ENCODE assay signal across 16 mouse cellular contexts in the genomic region with DNA sequence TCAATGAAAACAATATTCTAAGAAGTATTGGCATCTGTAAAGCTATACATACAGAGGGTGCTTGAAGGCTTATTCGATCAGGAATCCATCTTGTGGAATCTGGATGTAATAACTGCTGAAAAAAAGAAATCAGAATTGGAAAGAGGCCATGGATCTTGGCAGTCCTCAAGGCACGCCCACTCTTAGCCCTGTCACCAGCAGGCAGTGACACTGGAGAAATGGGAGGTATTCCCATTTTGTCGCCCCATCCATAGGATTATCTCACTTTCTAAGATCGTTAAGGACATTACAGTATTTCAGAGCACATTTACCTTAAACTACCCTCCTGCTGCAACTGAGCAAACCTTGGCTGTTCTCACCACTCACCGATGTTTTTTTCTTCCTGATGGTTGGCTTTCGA.
DNase-seq lines count a peak whose midpoint lies in the region; ATAC-seq lines count a peak whose summit lies in the region.
"Had no signal": no experiment of that assay in that cellular context is flagged by ENCODE, and none has a peak within 500 bp of the region (broad histone marks: within the 10 kb centered on the region; RNA-seq: fewer than 3 reads in every experiment).

No protein-coding gene starts in this region.

- no peak for DNase-seq in frontal cortex, postnatal 25 days (ENCODE audit: low spot score in 2 of 2)
- DNase-seq in layer of hippocampus, postnatal 14 days (ENCODE audit: low spot score in 2 of 2) = peak; percentile 4
- DNase-seq in layer of hippocampus, postnatal 36 days = no peak
- peak; percentile 4 for DNase-seq in adipocyte (ENCODE audit: low spot score)
- DNase-seq in telencephalon, adult 2 months (ENCODE audit: low read depth, low spot score) = peak; percentile 41
- no peak for DNase-seq in kidney, adult 11 months
- DNase-seq: adrenal gland, postnatal 14 days; cerebellum, adult 2 months; cerebellum, postnatal 10 days; gastrocnemius, postnatal 36 days; heart, adult 11 months; heart, postnatal 10 days; heart, postnatal 4 days had no signal

- ATAC-seq in frontal cortex, adult (ENCODE audit: low TSS enrichment) = peak; percentile 52
- ATAC-seq: forebrain, embryonic 13.5 days; hindbrain, embryonic 16.5 days had no signal

Comparison
In these comparisons a context has a peak if more than half of its experiments do, and no peak if none do; other contexts are left out.
1. DNase-seq: peak in layer of hippocampus, postnatal 14 days (2 of 2), adipocyte (single experiment) and telencephalon, adult 2 months (single experiment); none in frontal cortex, postnatal 25 days (0 of 2), layer of hippocampus, postnatal 36 days (0 of 2) and kidney, adult 11 months (single experiment).